Mouse (Mus musculus): Measurements from ENCODE around the gene Uqcrq. TPM values are rescaled to one million over a fixed set of nuclear protein-coding genes. Genes with fewer than 3 reads are reported as not detected.
A peak's percentile ranks its signal among the peaks of the same experiment; 100 is the strongest.

Gene Uqcrq
- polyA plus RNA-seq (2015; fragmentation: Nextera tagmentation; extraction: Ambion mirVana): 747 and 916 TPM in 2 replicates

GRCm38 (mm10) chr11:53430670-53431346 lies at the start of gene Uqcrq, which contains the start of gene Gdf9:
Gene Uqcrq (minus strand): TSS chr11:53430831.
Gene Gdf9 (plus strand): TSS chr11:53431023.
- peak; percentile 96 for ATAC-seq
- Histone ChIP-seq H3K27me3 (replicated peaks; ENCODE audit: control insufficient read depth, insufficient read depth, low read length) (no peaks in the 10 kb centered on the region), H3K4me3 (ENCODE audit: low read length) (peak within 1 kb of the TSS; percentile 90), H3K27ac (ENCODE audit: low read depth, low read length) (peak within 1 kb of the TSS; percentile 88), H3K4me1 (ENCODE audit: control insufficient read depth, insufficient read depth, low read depth, low read length) (peaks cover 7% of the 10 kb centered on the region), H3K4me2 (ENCODE audit: low read length) (peak within 1 kb of the TSS; percentile 94), H3K9ac (ENCODE audit: low read depth, low read length) (peak within 1 kb of the TSS; percentile 89), H3K36me3 (ENCODE audit: control insufficient read depth, insufficient read depth, low read length) (peaks cover 6% of the 10 kb centered on the region), H3K9me3 (ENCODE audit: control insufficient read depth, low read length) (no peaks in the 10 kb centered on the region)
- under 1% methylated on average over 44 of the region's 44 CpGs for WGBS

- H3K36me3 ChIP-seq (ENCODE audit: control insufficient read depth, insufficient read depth, low read length): no peaks in the 10 kb centered on the region
- 2% methylated on average over 37 of the region's 40 CpGs for WGBS
- H3K27ac ChIP-seq (ENCODE audit: low read depth, low read length): no peak within 1 kb of the TSS
- peak within 1 kb of the TSS; percentile 54 for H3K9ac ChIP-seq (ENCODE audit: low read depth, low read length)
- H3K4me3 ChIP-seq (ENCODE audit: low read length): peak within 1 kb of the TSS; percentile 58
- H3K9me3 ChIP-seq (ENCODE audit: control insufficient read depth, low read length): no peaks in the 10 kb centered on the region
- peak; percentile 76 for ATAC-seq
- peak within 1 kb of the TSS; percentile 85 for H3K4me2 ChIP-seq (ENCODE audit: low read length)
- H3K4me1 ChIP-seq (ENCODE audit: control insufficient read depth, insufficient read depth, low read depth, low read length): peaks cover 15% of the 10 kb centered on the region
- H3K27me3 ChIP-seq (replicated peaks; ENCODE audit: control insufficient read depth, insufficient read depth, low read length): peaks cover 40% of the 10 kb centered on the region
Observed at GRCm38 (mm10) chr11:53479783-53480301, 49.2 kb upstream of the Uqcrq start, which contains the start of the genes Gm9945 and Sowaha. Gene Gm9945 (plus strand): TSS chr11:53480166. Gene Sowaha (minus strand): TSS chr11:53480274.

GRCm38 (mm10) chr11:53479171-53479782 lies 48.6 kb upstream of the Uqcrq start:
- peak overlapping the region; percentile 58 for H3K4me3 ChIP-seq (ENCODE audit: low read length)
- peaks cover 40% of the 10 kb centered on the region for H3K27me3 ChIP-seq (replicated peaks; ENCODE audit: control insufficient read depth, insufficient read depth, low read length)
- peak; percentile 57 for ATAC-seq
- peaks cover 15% of the 10 kb centered on the region for H3K4me1 ChIP-seq (ENCODE audit: control insufficient read depth, insufficient read depth, low read depth, low read length)
- no peak overlapping the region for H3K27ac ChIP-seq (ENCODE audit: low read depth, low read length)
- no peaks in the 10 kb centered on the region for H3K9me3 ChIP-seq (ENCODE audit: control insufficient read depth, low read length)
- WGBS: 1% methylated on average over 62 of the region's 62 CpGs
- no peaks in the 10 kb centered on the region for H3K36me3 ChIP-seq (ENCODE audit: control insufficient read depth, insufficient read depth, low read length)
- H3K9ac ChIP-seq (ENCODE audit: low read depth, low read length): peak overlapping the region; percentile 54
- H3K4me2 ChIP-seq (ENCODE audit: low read length): peak overlapping the region; percentile 85

GRCm38 (mm10) chr11:53478383-53479170 lies 47.9 kb upstream of the Uqcrq start:
- H3K27ac ChIP-seq (ENCODE audit: low read depth, low read length): no peak overlapping the region
- 6% methylated on average over 69 of the region's 79 CpGs for WGBS
- peak; percentile 53 for ATAC-seq
- peak overlapping the region; percentile 54 for H3K9ac ChIP-seq (ENCODE audit: low read depth, low read length)
- H3K4me1 ChIP-seq (ENCODE audit: control insufficient read depth, insufficient read depth, low read depth, low read length): peaks cover 15% of the 10 kb centered on the region
- H3K36me3 ChIP-seq (ENCODE audit: control insufficient read depth, insufficient read depth, low read length): no peaks in the 10 kb centered on the region
- peak overlapping the region; percentile 58 for H3K4me3 ChIP-seq (ENCODE audit: low read length)
- no peaks in the 10 kb centered on the region for H3K9me3 ChIP-seq (ENCODE audit: control insufficient read depth, low read length)
- peaks cover 38% of the 10 kb centered on the region for H3K27me3 ChIP-seq (replicated peaks; ENCODE audit: control insufficient read depth, insufficient read depth, low read length)
- H3K4me2 ChIP-seq (ENCODE audit: low read length): peak overlapping the region; percentile 85

GRCm38 (mm10) chr11:53477833-53478232 lies 47.2 kb upstream of the Uqcrq start:
- WGBS: 42% methylated on average over 7 of the region's 7 CpGs
- peaks cover 34% of the 10 kb centered on the region for H3K27me3 ChIP-seq (replicated peaks; ENCODE audit: control insufficient read depth, insufficient read depth, low read length)
- H3K4me2 ChIP-seq (ENCODE audit: low read length): no peak overlapping the region
- H3K4me1 ChIP-seq (ENCODE audit: control insufficient read depth, insufficient read depth, low read depth, low read length): peaks cover 15% of the 10 kb centered on the region
- no peaks in the 10 kb centered on the region for H3K36me3 ChIP-seq (ENCODE audit: control insufficient read depth, insufficient read depth, low read length)
- H3K9me3 ChIP-seq (ENCODE audit: control insufficient read depth, low read length): no peaks in the 10 kb centered on the region
- H3K4me3 ChIP-seq (ENCODE audit: low read length): no peak overlapping the region
- no peak overlapping the region for H3K27ac ChIP-seq (ENCODE audit: low read depth, low read length)
- no peak for ATAC-seq
- H3K9ac ChIP-seq (ENCODE audit: low read depth, low read length): no peak overlapping the region

- ATAC-seq: no peak
- H3K4me2 ChIP-seq (ENCODE audit: low read length): peak overlapping the region; percentile 43
- WGBS: 13% methylated on average over 8 of the region's 8 CpGs
- H3K9me3 ChIP-seq (ENCODE audit: control insufficient read depth, low read length): no peaks in the 10 kb centered on the region
- peaks cover 27% of the 10 kb centered on the region for H3K27me3 ChIP-seq (replicated peaks; ENCODE audit: control insufficient read depth, insufficient read depth, low read length)
- no peaks in the 10 kb centered on the region for H3K36me3 ChIP-seq (ENCODE audit: control insufficient read depth, insufficient read depth, low read length)
- H3K27ac ChIP-seq (ENCODE audit: low read depth, low read length): no peak overlapping the region
- no peak overlapping the region; the same call in 1 of the 2 replicates for H3K9ac ChIP-seq (ENCODE audit: low read depth, low read length)
- H3K4me1 ChIP-seq (ENCODE audit: control insufficient read depth, insufficient read depth, low read depth, low read length): peaks cover 17% of the 10 kb centered on the region
- no peak overlapping the region for H3K4me3 ChIP-seq (ENCODE audit: low read length)
Observed at GRCm38 (mm10) chr11:53475620-53476019, 45.0 kb upstream of the Uqcrq start.

- H3K27me3 ChIP-seq (replicated peaks; ENCODE audit: control insufficient read depth, insufficient read depth, low read length): peaks cover 5% of the 10 kb centered on the region; the same call in 1 of the 2 replicates
Observed at GRCm38 (mm10) chr11:53472709-53473108, 42.1 kb upstream of the Uqcrq start.

GRCm38 (mm10) chr11:53469968-53470695 lies 39.5 kb upstream of the Uqcrq start, which contains the start of gene Gm9837:
Gene Gm9837 (minus strand): TSS chr11:53470479.
- Histone ChIP-seq H3K9me3 (ENCODE audit: control insufficient read depth, low read length) (no peaks in the 10 kb centered on the region), H3K36me3 (ENCODE audit: control insufficient read depth, insufficient read depth, low read length) (no peaks in the 10 kb centered on the region), H3K27ac (ENCODE audit: low read depth, low read length) (peak within 1 kb of the TSS; percentile 45), H3K9ac (ENCODE audit: low read depth, low read length) (peak within 1 kb of the TSS; percentile 6; the same call in 1 of the 2 replicates), H3K4me2 (ENCODE audit: low read length) (peak within 1 kb of the TSS; percentile 59), H3K27me3 (replicated peaks; ENCODE audit: control insufficient read depth, insufficient read depth, low read length) (peaks cover 23% of the 10 kb centered on the region), H3K4me3 (ENCODE audit: low read length) (peak within 1 kb of the TSS; percentile 17), H3K4me1 (ENCODE audit: control insufficient read depth, insufficient read depth, low read depth, low read length) (peaks cover 22% of the 10 kb centered on the region)
- WGBS: 2% methylated on average over 29 of the region's 29 CpGs
- ATAC-seq: peak; percentile 82

More at GRCm38 (mm10) chr11:53472709-53473108, 42.1 kb upstream of the Uqcrq start:
- H3K36me3 ChIP-seq (ENCODE audit: control insufficient read depth, insufficient read depth, low read length): no peaks in the 10 kb centered on the region
- no peak overlapping the region for H3K9ac ChIP-seq (ENCODE audit: low read depth, low read length)
- peaks cover 14% of the 10 kb centered on the region for H3K4me1 ChIP-seq (ENCODE audit: control insufficient read depth, insufficient read depth, low read depth, low read length)
- no peaks in the 10 kb centered on the region for H3K9me3 ChIP-seq (ENCODE audit: control insufficient read depth, low read length)
- H3K27ac ChIP-seq (ENCODE audit: low read depth, low read length): no peak overlapping the region
- H3K4me3 ChIP-seq (ENCODE audit: low read length): no peak overlapping the region
- WGBS: 88% methylated on average over 3 of the region's 3 CpGs
- no peak overlapping the region for H3K4me2 ChIP-seq (ENCODE audit: low read length)
- ATAC-seq: no peak

Data from hindbrain, embryonic 16.5 days (tissue).